Mouse (Mus musculus) ES-Bruce4 (cell line): Measurements from ENCODE around the gene Mfap2.

Experiments
- CTCF ChIP-seq: IDR thresholded peaks from one replicate; pipeline ENCODE4 v1.8.1; 2011; ENCODE audit warnings: low read depth, low read length
- EP300 ChIP-seq: IDR thresholded peaks from 2 replicates; pipeline ENCODE4 v1.6.1; 2011; ENCODE audit warnings: low read depth, low read length; ENCODE audit not compliant: insufficient read depth

DNA sequence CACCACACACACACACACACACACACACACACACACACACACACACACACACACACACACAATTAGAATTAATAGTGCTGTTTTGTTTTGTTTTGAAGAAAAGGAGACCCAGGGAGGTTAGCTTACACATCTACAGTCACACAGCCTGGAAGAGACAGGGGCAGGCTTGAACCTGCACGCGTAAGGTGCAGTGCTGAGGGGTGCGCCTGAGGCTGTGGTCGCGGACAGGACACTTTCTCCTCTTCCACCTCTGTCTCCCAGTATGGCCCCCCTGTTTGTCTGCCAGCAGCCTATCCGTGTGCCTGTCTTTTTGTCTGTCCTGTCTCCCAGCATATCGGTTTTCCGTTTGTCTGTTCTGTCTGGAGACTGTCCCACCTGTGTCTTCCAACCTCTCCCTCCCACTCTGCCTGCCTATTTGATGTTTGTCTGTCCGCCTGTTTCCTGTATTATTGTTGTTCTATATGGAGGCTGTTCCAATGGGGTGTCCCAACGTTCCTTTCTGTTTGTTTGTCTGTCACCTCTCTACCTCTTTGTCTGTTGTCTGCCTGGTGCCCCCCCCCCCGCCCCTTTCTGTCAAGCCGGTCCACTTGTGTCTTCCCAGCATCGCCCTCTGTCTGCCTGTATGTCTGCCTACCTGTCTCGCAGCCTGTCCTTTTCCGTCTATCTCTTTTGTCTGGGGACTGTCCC, 24.1 kb upstream of the Mfap2 start:
- no peak for TF ChIP-seq EP300
- TF ChIP-seq CTCF: no peak
